Mouse (Mus musculus) heart, postnatal 0 days (tissue): ENCODE results near the gene Flnb.

Experiments
- CTCF ChIP-seq: IDR thresholded peaks from 2 replicates; pipeline ENCODE4 v1.5.1; 2016; ENCODE audit warnings: antibody characterized with exemption, control low read depth, low read depth
- EP300 ChIP-seq: IDR thresholded peaks from 2 replicates; pipeline ENCODE4 v1.6.1; 2016; ENCODE audit warnings: antibody characterized with exemption, low read depth

DNA sequence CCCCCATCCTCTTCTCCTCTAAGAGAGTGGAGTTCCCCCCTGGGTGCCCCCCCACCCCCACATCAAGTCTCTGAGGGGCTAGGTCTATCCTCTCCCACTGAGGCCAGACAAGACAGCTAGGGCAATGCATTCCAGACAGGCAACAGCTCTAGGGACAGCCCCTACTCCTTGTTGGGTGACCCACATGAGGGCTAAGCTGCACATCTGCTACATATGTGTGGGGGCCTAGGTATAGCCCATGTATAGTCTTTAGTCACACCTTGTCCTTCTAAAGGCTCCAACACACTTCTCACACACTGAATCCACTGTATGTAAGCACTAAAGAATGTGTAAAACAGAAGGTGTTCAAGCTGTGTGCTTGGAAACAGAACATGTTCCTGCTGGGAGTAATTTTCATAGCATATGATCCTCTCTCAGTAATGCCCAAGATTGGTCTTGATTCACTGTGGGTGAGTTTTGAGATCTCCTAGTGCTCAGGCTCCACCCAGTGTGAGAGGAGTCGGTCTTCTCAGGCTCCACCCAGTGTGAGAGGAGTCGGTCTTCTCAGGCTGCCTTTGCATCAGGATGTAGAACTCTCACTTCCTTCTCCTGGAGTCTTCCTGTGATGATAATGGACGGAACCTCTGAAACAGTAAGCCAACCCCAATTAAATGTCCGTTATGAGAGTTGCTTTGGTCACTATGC, 13.7 kb upstream of the Flnb start:
- TF ChIP-seq CTCF (no peak), EP300 (no peak)
